Mouse (Mus musculus) ES-E14 (cell line): ENCODE results near the gene Vmn1r94.
"Not testable (repeated sequence)": the region's sequence is repeated elsewhere in the genome, so short reads cannot be mapped to it uniquely, and the experiment has no call there.

Source experiments
- ZC3H11A ChIP-seq: IDR thresholded peaks from 2 replicates; pipeline ENCODE4 v1.6.1; 2012; ENCODE audit warnings: low read depth, mild to moderate bottlenecking, inconsistent platforms, low read length, borderline replicate concordance
- ZNF384 ChIP-seq: IDR thresholded peaks from 2 replicates; pipeline ENCODE4 v1.6.1; 2012; ENCODE audit warnings: low read depth, low read length, inconsistent platforms

DNA sequence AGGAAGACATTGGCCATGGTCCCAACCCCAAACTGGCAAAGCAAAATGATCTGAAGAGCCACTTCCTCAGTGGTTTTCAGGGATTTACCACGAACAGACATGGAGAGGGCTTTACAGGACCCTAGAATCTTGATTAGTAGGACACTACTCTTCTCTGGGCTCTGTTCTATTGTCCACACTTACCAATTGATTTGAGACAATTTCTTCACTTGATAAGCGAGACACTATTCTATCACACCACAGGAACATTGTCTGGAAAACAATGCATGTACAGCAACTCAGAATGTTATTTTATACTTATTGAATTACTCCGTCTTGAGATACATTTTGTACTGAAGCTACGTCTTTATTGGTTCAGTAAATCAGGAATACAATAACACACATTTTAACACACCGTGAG lies 29.2 kb downstream of the Vmn1r94 start, which contains the start of gene Vmn1r93:
- TF ChIP-seq ZC3H11A, ZNF384: not testable (repeated sequence)
